Mouse (Mus musculus) liver, embryonic 13.5 days (tissue): Measurements from ENCODE around the gene Cep128. TPM values are rescaled to one million over a fixed set of nuclear protein-coding genes. Genes with fewer than 3 reads are reported as not detected.

Source experiments
- ATAC-seq: fragments of 200-750 bp; cut with Nextera tagmentation; 2 replicates; pipeline ENCODE4 v1.8.0; 2017; ENCODE audit warnings: low read depth, mild to moderate bottlenecking, moderate number of reproducible peaks, moderate library complexity
- DNase-seq: peaks from one replicate; pipeline ENCODE4 v3.0.0; 2022
- H3K27ac ChIP-seq: fragments of 300-500 bp; sonication (generic); 2 replicates; pipeline ENCODE4 v1.5.1; 2015; ENCODE audit warnings: moderate library complexity, mild to moderate bottlenecking, inconsistent platforms
- H3K27me3 ChIP-seq: fragments of 300-500 bp; sonication (generic); 2 replicates; pipeline ENCODE4 v1.6.1; 2015; ENCODE audit warnings: mild to moderate bottlenecking, inconsistent platforms
- H3K36me3 ChIP-seq: fragments of 300-500 bp; sonication (generic); 2 replicates; pipeline ENCODE4 v1.6.1; 2015; ENCODE audit warnings: mild to moderate bottlenecking, inconsistent platforms
- H3K4me1 ChIP-seq: fragments of 300-500 bp; sonication (generic); replicated peaks from 2 replicates; pipeline ENCODE4 v1.6.1; 2015; ENCODE audit warnings: inconsistent platforms
- H3K4me2 ChIP-seq: fragments of 300-500 bp; sonication (generic); 2 replicates; pipeline ENCODE4 v1.6.1; 2015; ENCODE audit warnings: inconsistent platforms, mild to moderate bottlenecking, moderate library complexity
- H3K4me3 ChIP-seq: fragments of 300-500 bp; sonication (generic); replicated peaks from 2 replicates; pipeline ENCODE4 v1.5.1; 2015; ENCODE audit warnings: mild to moderate bottlenecking, inconsistent platforms
- H3K9ac ChIP-seq: fragments of 300-500 bp; sonication (generic); 2 replicates; pipeline ENCODE4 v1.6.1; 2015; ENCODE audit warnings: mild to moderate bottlenecking, inconsistent platforms
- H3K9me3 ChIP-seq: fragments of 300-500 bp; sonication (generic); replicated peaks from 2 replicates; pipeline ENCODE4 v1.6.1; 2016; ENCODE audit warnings: inconsistent platforms
- WGBS: fragments of 180-500 bp; shearing (Covaris S2); methylation state at CpG from one replicate; pipeline ENCODE4 v1.1.7; 2015; ENCODE audit not compliant: insufficient replicate concordance; 5-methylcytosine and 5-hydroxymethylcytosine counted together
- polyA plus RNA-seq: library from polyadenylated mRNA; unstranded; fragments of >200 nt; fragmentation: Nextera tagmentation; extraction: Ambion mirVana; gene quantifications from 2 replicates; pipeline ENCODE4 v1.2.1, GENCODE M21; 2015

Gene Cep128
- polyA plus RNA-seq, 1 experiment from 2014 or later: 9.0 TPM

DNA sequence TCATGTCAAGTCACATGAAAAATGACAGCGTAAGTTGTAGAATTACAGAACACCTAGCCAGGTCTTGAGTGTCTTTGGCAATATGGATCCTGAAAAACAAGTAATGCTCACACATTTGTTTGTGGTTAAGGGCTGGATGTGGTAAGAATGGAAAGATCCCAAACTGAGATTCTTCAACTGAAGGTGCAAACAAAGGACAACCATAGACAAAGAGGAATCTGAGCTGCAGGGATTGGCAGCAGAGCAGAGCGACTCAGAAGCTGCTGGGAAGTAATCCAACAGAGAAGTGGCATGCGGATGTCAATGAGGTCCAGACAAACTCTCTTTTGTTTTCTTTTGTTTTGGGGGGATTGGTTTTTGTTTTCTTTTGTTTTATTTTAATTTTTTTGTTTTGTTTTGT is 121.4 kb downstream of the Cep128 start:
- H3K27ac ChIP-seq: no peak overlapping the region
- ATAC-seq: no peak
- H3K4me3 ChIP-seq: no peak overlapping the region
- WGBS: 88% methylated on average over 3 of the region's 3 CpGs
- DNase-seq: no peak
- H3K4me1 ChIP-seq: no peaks in the 10 kb centered on the region
- no peak overlapping the region for H3K9ac ChIP-seq
- peaks cover 30% of the 10 kb centered on the region for H3K36me3 ChIP-seq
- H3K9me3 ChIP-seq: no peaks in the 10 kb centered on the region
- no peak overlapping the region for H3K4me2 ChIP-seq
- no peaks in the 10 kb centered on the region for H3K27me3 ChIP-seq

GRCm38 (mm10) chr12:91256334-91256733 is 127.9 kb downstream of the Cep128 start:
- Histone ChIP-seq H3K9ac (no peak overlapping the region), H3K9me3 (no peaks in the 10 kb centered on the region), H3K27ac (no peak overlapping the region), H3K4me2 (no peak overlapping the region), H3K4me1 (no peaks in the 10 kb centered on the region), H3K27me3 (no peaks in the 10 kb centered on the region), H3K36me3 (peaks cover 29% of the 10 kb centered on the region), H3K4me3 (no peak overlapping the region)
- 73% methylated on average over 7 of the region's 7 CpGs for WGBS
- DNase-seq (no peak), ATAC-seq (no peak)

DNA sequence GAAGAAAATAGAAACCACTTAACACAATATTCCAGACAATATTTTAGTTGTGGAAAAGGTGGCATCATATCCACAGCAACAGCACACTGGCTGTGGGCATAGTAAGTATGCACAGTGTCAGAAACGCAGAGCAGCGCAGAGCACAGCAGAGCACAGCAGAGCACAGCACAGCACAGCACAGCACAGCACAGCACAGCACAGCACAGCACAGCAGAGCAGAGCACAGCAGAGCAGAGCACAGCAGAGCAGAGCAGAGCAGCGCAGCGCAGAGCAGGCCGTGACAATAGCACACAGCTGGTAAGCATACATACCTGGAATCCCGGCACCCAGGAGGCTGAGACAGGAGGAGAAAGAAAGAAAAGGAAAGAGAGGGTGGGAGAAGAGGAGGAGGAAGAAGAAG is 129.4 kb downstream of the Cep128 start:
- H3K4me1 ChIP-seq: no peaks in the 10 kb centered on the region
- ATAC-seq (no peak), DNase-seq (no peak)
- H3K27ac ChIP-seq: no peak overlapping the region
- no peaks in the 10 kb centered on the region for H3K27me3 ChIP-seq
- no peaks in the 10 kb centered on the region for H3K9me3 ChIP-seq
- H3K9ac ChIP-seq: no peak overlapping the region
- no peak overlapping the region for H3K4me3 ChIP-seq
- H3K4me2 ChIP-seq: no peak overlapping the region
- peaks cover 21% of the 10 kb centered on the region for H3K36me3 ChIP-seq
- 91% methylated on average over 6 of the region's 6 CpGs for WGBS

DNA sequence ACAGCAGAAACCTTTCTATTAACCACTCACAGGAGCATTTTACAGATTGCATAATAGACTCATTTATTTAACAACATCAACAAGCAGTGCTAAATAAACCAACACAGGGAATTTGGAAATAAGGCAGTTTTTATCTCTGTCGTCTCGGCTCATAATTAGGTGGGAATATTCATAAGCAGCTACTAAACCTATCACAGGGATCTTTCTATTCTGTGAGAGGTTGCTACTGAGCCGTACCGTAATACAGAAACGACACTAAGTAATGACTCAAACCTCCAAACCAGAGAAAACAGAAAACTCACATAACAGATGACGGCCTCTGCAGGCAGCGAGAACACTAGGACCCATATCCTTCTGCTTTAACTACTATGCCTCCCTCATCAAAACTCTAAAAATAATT is 163.6 kb downstream of the Cep128 start:
- no peak overlapping the region for H3K27ac ChIP-seq
- no peak overlapping the region for H3K4me2 ChIP-seq
- H3K4me3 ChIP-seq: no peak overlapping the region
- H3K36me3 ChIP-seq: no peaks in the 10 kb centered on the region
- DNase-seq (no peak), ATAC-seq (no peak)
- no peaks in the 10 kb centered on the region for H3K27me3 ChIP-seq
- 92% methylated on average over 7 of the region's 7 CpGs for WGBS
- H3K4me1 ChIP-seq: no peaks in the 10 kb centered on the region
- H3K9me3 ChIP-seq: no peaks in the 10 kb centered on the region
- H3K9ac ChIP-seq: no peak overlapping the region

GRCm38 (mm10) chr12:91205550-91205949 is 178.7 kb downstream of the Cep128 start:
- ATAC-seq: peak; percentile 74
- Histone ChIP-seq H3K36me3 (no peaks in the 10 kb centered on the region), H3K27me3 (no peaks in the 10 kb centered on the region), H3K9me3 (no peaks in the 10 kb centered on the region), H3K4me1 (peaks cover 13% of the 10 kb centered on the region), H3K27ac (no peak overlapping the region), H3K4me3 (no peak overlapping the region), H3K9ac (no peak overlapping the region), H3K4me2 (no peak overlapping the region)
- 26% methylated on average over 3 of the region's 3 CpGs for WGBS
- DNase-seq: no peak

DNA sequence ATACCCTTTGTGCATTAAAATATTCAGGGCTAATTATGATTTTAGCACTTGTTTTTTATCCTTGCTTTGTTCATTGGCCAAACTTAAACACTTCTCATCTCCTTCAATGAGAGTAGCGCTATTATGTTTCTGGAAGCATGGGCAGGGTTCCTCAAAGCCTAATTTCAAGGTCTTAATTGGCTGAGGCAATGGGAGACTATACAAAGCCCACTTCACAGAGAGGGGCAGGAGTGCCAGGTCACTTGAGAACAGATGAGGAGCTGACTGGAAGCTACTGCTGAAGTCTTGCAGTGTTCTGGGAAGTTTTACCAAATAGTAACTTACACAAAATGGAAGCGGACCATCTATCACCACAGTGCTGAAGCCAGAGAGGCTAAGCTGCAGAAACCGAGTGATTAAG is 179.9 kb downstream of the Cep128 start:
- Histone ChIP-seq H3K4me3 (no peak overlapping the region), H3K27me3 (no peaks in the 10 kb centered on the region), H3K9ac (no peak overlapping the region), H3K4me2 (no peak overlapping the region), H3K9me3 (no peaks in the 10 kb centered on the region), H3K4me1 (peaks cover 13% of the 10 kb centered on the region), H3K27ac (no peak overlapping the region), H3K36me3 (no peaks in the 10 kb centered on the region)
- DNase-seq (no peak), ATAC-seq (no peak)
- 77% methylated on average over 3 of the region's 3 CpGs for WGBS

- no peaks in the 10 kb centered on the region for H3K9me3 ChIP-seq
- H3K27ac ChIP-seq: no peak overlapping the region
- DNase-seq (no peak), ATAC-seq (no peak)
- H3K27me3 ChIP-seq: no peaks in the 10 kb centered on the region
- H3K36me3 ChIP-seq: no peaks in the 10 kb centered on the region
- WGBS: 42% methylated on average over 1 of the region's 1 CpGs
- no peak overlapping the region for H3K9ac ChIP-seq
- H3K4me3 ChIP-seq: no peak overlapping the region
- H3K4me2 ChIP-seq: no peak overlapping the region
- peaks cover 13% of the 10 kb centered on the region for H3K4me1 ChIP-seq
Observed at GRCm38 (mm10) chr12:91202496-91202895, 181.7 kb downstream of the Cep128 start.

DNA sequence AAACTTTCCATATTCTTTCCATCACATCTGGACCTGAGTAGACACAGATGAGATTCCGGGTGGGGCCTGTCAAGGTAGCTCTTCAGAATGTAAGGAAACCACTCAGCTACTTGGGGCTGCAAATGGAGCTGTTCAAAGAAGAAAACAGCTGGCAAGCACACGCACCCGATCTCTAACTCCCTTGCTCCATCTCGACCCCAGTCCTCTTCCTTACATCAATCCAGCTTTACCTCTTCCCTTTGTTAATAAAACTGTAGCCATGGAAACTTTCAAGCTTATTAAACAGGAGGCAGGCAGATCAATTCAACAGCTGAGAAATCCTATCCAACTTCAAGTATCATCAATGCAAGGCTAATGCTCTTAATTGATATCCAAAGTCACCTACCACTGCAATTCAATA is 195.1 kb downstream of the Cep128 start:
- DNase-seq (no peak), ATAC-seq (no peak)
- no peak overlapping the region for H3K4me3 ChIP-seq
- H3K4me1 ChIP-seq: no peaks in the 10 kb centered on the region
- H3K4me2 ChIP-seq: no peak overlapping the region
- H3K9ac ChIP-seq: no peak overlapping the region
- H3K27ac ChIP-seq: no peak overlapping the region
- no peaks in the 10 kb centered on the region for H3K27me3 ChIP-seq
- H3K36me3 ChIP-seq: peaks cover 3% of the 10 kb centered on the region; the same call in 1 of the 2 replicates
- H3K9me3 ChIP-seq: no peaks in the 10 kb centered on the region
- WGBS: 81% methylated on average over 4 of the region's 4 CpGs

DNA sequence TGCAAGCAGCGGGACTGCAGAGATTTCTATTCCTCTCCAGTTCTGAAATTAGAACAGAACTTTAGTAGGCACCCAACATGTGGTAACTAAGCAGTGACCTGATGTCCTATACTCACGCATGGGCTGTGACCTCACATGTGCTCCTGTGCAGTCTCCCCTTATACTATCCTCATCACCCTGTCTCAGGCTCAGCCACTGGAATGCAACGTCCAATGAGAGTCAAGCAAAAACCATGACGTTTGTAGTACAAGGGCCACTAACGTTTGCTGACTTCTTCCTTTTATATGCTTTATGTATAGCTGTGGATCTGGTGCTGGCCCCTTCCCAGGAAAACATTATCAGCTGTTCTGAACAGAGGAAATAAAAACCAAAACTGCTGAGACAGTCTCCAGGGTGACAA is 198.6 kb downstream of the Cep128 start:
- DNase-seq: no peak
- Histone ChIP-seq H3K9ac (no peak overlapping the region), H3K4me3 (no peak overlapping the region), H3K4me2 (no peak overlapping the region), H3K27ac (no peak overlapping the region), H3K9me3 (no peaks in the 10 kb centered on the region), H3K27me3 (no peaks in the 10 kb centered on the region), H3K36me3 (peaks cover 3% of the 10 kb centered on the region; the same call in 1 of the 2 replicates), H3K4me1 (no peaks in the 10 kb centered on the region)
- ATAC-seq: no peak
- WGBS: 72% methylated on average over 5 of the region's 5 CpGs

- Histone ChIP-seq H3K27ac (no peak overlapping the region), H3K9ac (no peak overlapping the region), H3K4me3 (no peak overlapping the region), H3K9me3 (no peaks in the 10 kb centered on the region), H3K36me3 (peaks cover 3% of the 10 kb centered on the region; the same call in 1 of the 2 replicates), H3K4me1 (no peaks in the 10 kb centered on the region), H3K27me3 (no peaks in the 10 kb centered on the region), H3K4me2 (no peak overlapping the region)
- DNase-seq: no peak
- ATAC-seq: no peak
- 44% methylated on average over 1 of the region's 1 CpGs for WGBS
Observed at GRCm38 (mm10) chr12:91184616-91185015, 199.6 kb downstream of the Cep128 start.

DNA sequence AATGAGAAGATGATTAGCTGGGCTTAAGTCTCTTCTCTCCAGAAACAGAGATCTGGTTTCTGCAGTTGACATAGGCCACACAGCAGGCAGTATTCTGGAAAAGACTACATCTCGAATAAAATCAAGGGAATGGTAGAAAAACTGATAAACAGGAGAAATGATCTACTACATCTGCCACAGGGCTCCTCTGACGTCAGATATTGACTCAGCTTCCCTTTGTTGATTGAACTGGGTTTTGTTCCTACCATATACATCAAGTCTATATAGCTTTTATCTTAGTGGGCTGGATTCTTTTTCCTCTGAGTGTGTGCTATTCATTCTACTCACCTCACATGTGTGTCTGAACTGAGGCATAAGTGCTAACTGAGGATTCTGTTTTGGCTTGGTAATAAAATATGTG is 200.3 kb downstream of the Cep128 start:
- Histone ChIP-seq H3K36me3 (peaks cover 3% of the 10 kb centered on the region; the same call in 1 of the 2 replicates), H3K9ac (no peak overlapping the region), H3K9me3 (no peaks in the 10 kb centered on the region), H3K27ac (no peak overlapping the region), H3K27me3 (no peaks in the 10 kb centered on the region), H3K4me1 (no peaks in the 10 kb centered on the region), H3K4me2 (no peak overlapping the region), H3K4me3 (no peak overlapping the region)
- DNase-seq (no peak), ATAC-seq (no peak)
- 61% methylated on average over 2 of the region's 2 CpGs for WGBS

DNA sequence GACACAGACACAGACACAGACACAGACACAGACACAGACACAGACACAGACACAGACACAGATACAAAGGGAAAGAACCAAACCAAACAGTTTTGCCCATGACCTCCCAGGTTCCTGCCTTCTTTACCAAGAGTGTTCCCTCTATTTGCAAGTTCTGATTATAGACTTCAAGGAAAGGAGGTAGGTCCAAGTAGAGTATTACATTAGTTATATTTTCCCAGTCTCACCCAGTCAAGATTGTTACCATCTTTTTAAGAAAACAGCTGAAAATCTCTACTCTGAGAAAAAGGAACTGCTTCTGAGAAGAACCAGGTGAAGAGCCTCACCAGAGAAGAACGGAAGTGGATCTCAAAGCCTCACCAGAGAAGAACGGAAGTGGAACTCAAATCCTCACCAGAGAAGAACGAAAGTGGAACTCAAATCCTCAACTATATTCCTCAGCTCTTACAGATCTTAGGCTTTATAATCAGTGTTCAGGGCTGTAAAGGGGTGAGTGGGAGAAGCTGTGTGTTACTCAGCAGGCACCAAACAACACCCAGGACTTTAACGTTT is 200.8 kb downstream of the Cep128 start:
- no peak for DNase-seq
- no peaks in the 10 kb centered on the region for H3K27me3 ChIP-seq
- H3K9ac ChIP-seq: no peak overlapping the region
- no peak overlapping the region for H3K27ac ChIP-seq
- 74% methylated on average over 4 of the region's 4 CpGs for WGBS
- H3K4me2 ChIP-seq: no peak overlapping the region
- H3K9me3 ChIP-seq: no peaks in the 10 kb centered on the region
- peaks cover 2% of the 10 kb centered on the region; the same call in 1 of the 2 replicates for H3K36me3 ChIP-seq
- H3K4me1 ChIP-seq: no peaks in the 10 kb centered on the region
- no peak overlapping the region for H3K4me3 ChIP-seq
- no peak for ATAC-seq
